Mouse (Mus musculus) lung, postnatal 0 days (tissue): ENCODE data around the gene Rai1.

ENCODE experiments used
- CTCF ChIP-seq: IDR thresholded peaks from 2 replicates; pipeline ENCODE4 v1.5.1; 2016; ENCODE audit warnings: antibody characterized with exemption, mild to moderate bottlenecking
- EP300 ChIP-seq: IDR thresholded peaks from 2 replicates; pipeline ENCODE4 v1.6.1; 2016; ENCODE audit warnings: antibody characterized with exemption, mild to moderate bottlenecking, control low read depth

GRCm38 (mm10) chr11:60056520-60056919, 48.3 kb upstream of the Rai1 start:
- TF ChIP-seq EP300 (no peak), CTCF (no peak)
